Mouse (Mus musculus) embryonic facial prominence, embryonic 11.5 days (tissue): ENCODE results near the gene Olfr1089. TPM values are rescaled to one million over a fixed set of nuclear protein-coding genes. Genes with fewer than 3 reads are reported as not detected.

Experiments used
- ATAC-seq: fragments of 200-750 bp; cut with Nextera tagmentation; replicated peaks from 2 replicates; pipeline ENCODE4 v1.8.0; 2017; ENCODE audit warnings: low read depth; ENCODE audit not compliant: insufficient number of reproducible peaks, low FRiP score, low TSS enrichment
- DNase-seq: peaks from one replicate; pipeline ENCODE4 v3.0.0-alpha.2; 2015; ENCODE audit warnings: low spot score
- H3K27ac ChIP-seq: fragments of 300-500 bp; sonication (generic); replicated peaks from 2 replicates; pipeline ENCODE4 v1.5.1; 2014; ENCODE audit warnings: mild to moderate bottlenecking, low read depth, low read length, control low read depth
- H3K27me3 ChIP-seq: fragments of 300-500 bp; sonication (generic); 2 replicates; pipeline ENCODE4 v1.6.1; 2014; ENCODE audit warnings: mild to moderate bottlenecking, low read length, moderate library complexity, mixed read lengths; ENCODE audit not compliant: control insufficient read depth, insufficient read depth
- H3K36me3 ChIP-seq: fragments of 300-500 bp; sonication (generic); replicated peaks from 2 replicates; pipeline ENCODE4 v1.6.1; 2014; ENCODE audit warnings: low read depth, mild to moderate bottlenecking, low read length, moderate library complexity, mixed read lengths; ENCODE audit not compliant: control insufficient read depth, insufficient read depth
- H3K4me1 ChIP-seq: fragments of 300-500 bp; sonication (generic); 2 replicates; pipeline ENCODE4 v1.6.1; 2014; ENCODE audit warnings: low read length, mixed read lengths; ENCODE audit not compliant: control insufficient read depth, insufficient read depth
- H3K4me2 ChIP-seq: fragments of 300-500 bp; sonication (generic); 2 replicates; pipeline ENCODE4 v1.6.1; 2014; ENCODE audit warnings: low read depth, mild to moderate bottlenecking, control low read depth, low read length, moderate library complexity
- H3K4me3 ChIP-seq: fragments of 300-500 bp; sonication (generic); 2 replicates; pipeline ENCODE4 v1.5.1; 2014; ENCODE audit warnings: low read depth, low read length, control low read depth
- H3K9ac ChIP-seq: fragments of 300-500 bp; sonication (generic); replicated peaks from 2 replicates; pipeline ENCODE4 v1.6.1; 2014; ENCODE audit warnings: mild to moderate bottlenecking, control low read depth, low read length
- H3K9me3 ChIP-seq: fragments of 300-500 bp; sonication (generic); replicated peaks from 2 replicates; pipeline ENCODE4 v1.6.1; 2016; ENCODE audit warnings: mild to moderate bottlenecking, low read length, inconsistent platforms, mixed read lengths; ENCODE audit not compliant: control insufficient read depth
- WGBS: fragments of 180-500 bp; shearing (Covaris S2); extraction: QIAGEN DNeasy Blood & Tissue Kit; methylation state at CpG from one replicate; pipeline ENCODE4 v1.1.7; 2014; 5-methylcytosine and 5-hydroxymethylcytosine counted together
- polyA plus RNA-seq: library from polyadenylated mRNA; unstranded; fragments of >200 nt; fragmentation: Nextera tagmentation; extraction: Ambion mirVana; gene quantifications from 2 replicates; pipeline ENCODE4 v1.2.1, GENCODE M21; 2014

Gene Olfr1089
- not detected in 2 replicates for polyA plus RNA-seq

GRCm38 (mm10) chr2:86733601-86734000 lies at the start of gene Olfr1089:
Gene Olfr1089 (minus strand): TSS chr2:86733701.
- H3K9ac ChIP-seq = no peak within 1 kb of the TSS
- no peak within 1 kb of the TSS for H3K4me2 ChIP-seq
- H3K27me3 ChIP-seq = no peaks in the 10 kb centered on the region
- no peaks in the 10 kb centered on the region for H3K4me1 ChIP-seq
- H3K36me3 ChIP-seq = no peaks in the 10 kb centered on the region
- ATAC-seq (no peak), DNase-seq (no peak)
- H3K27ac ChIP-seq = no peak within 1 kb of the TSS
- H3K9me3 ChIP-seq = no peaks in the 10 kb centered on the region
- H3K4me3 ChIP-seq = no peak within 1 kb of the TSS

DNA sequence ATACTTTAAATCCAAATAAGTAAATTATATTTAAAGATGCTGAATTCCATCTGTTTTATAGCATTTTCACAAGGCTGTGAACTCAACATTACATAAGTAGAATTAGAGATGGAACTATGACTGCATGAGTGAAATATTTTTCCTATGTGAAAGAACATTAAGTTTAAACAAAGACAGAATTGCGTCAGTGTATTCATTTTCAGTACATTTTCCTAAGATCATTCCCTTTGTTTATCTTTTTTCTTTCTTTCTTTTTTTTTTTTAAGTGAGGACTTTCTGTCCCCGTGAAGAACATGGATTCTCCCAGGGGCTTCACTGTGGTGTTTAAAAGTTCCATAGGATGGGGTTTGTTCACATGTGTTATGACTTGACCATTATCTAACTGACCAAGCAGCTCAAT lies 48.7 kb upstream of the Olfr1089 start, which contains the start of gene Olfr1093:
Gene Olfr1093, plus strand, starts transcription at position 301 of the 400 bp plus-strand sequence.
- Histone ChIP-seq H3K27ac (no peak within 1 kb of the TSS), H3K36me3 (no peaks in the 10 kb centered on the region), H3K9me3 (no peaks in the 10 kb centered on the region), H3K9ac (no peak within 1 kb of the TSS), H3K27me3 (no peaks in the 10 kb centered on the region), H3K4me3 (no peak within 1 kb of the TSS), H3K4me1 (no peaks in the 10 kb centered on the region), H3K4me2 (no peak within 1 kb of the TSS)
- WGBS = 83% methylated on average over 2 of the region's 2 CpGs
- ATAC-seq (no peak), DNase-seq (no peak)

DNA sequence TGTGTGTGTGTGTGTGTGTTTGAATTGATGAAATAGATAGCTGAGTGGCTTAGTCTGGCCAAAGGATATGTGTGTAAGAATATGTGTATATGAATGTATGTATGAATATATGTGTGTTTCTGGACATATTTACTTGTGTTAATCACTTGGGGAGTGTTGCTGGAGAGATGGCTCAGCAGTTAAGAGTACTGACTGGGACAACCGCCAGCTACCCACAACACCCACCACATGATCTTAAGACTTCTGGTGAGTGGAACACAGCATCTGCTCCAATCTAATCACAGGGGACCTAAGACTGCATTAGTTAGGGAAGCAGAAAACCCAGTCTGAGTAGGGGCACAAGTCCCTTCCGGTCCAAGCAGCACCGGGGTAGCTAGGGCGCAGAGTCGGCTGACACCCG lies 27.5 kb upstream of the Olfr1089 start:
- no peaks in the 10 kb centered on the region for H3K27me3 ChIP-seq
- no peak overlapping the region for H3K4me2 ChIP-seq
- DNase-seq = no peak
- no peak overlapping the region for H3K4me3 ChIP-seq
- H3K27ac ChIP-seq = no peak overlapping the region
- no peaks in the 10 kb centered on the region for H3K4me1 ChIP-seq
- no peaks in the 10 kb centered on the region for H3K9me3 ChIP-seq
- ATAC-seq = no peak
- 97% methylated on average over 6 of the region's 6 CpGs for WGBS
- H3K9ac ChIP-seq = no peak overlapping the region
- no peaks in the 10 kb centered on the region for H3K36me3 ChIP-seq

DNA sequence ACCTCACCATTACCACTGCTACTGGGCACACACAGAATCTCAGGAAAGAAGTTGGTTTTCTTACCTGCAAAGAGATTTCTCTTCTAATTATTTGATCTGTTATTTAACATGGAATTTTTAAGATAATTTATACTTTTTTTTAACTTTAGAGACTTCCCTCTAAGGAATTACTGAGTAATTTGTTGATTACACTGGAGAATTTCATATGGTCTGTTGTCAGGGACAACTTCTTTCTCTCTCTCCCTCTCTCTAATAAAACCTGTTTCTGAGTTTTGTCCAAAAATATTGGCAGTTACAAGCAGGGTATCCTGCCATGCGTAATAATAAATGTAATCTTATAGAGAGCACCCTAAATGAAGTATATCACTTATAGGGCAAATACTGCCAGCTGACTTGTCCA lies 25.4 kb upstream of the Olfr1089 start, which contains the start of gene Olfr1090:
Gene Olfr1090, minus strand, starts transcription at position 101 of the 400 bp plus-strand sequence.
- Histone ChIP-seq H3K4me3 (no peak within 1 kb of the TSS), H3K9ac (no peak within 1 kb of the TSS), H3K27me3 (no peaks in the 10 kb centered on the region), H3K36me3 (no peaks in the 10 kb centered on the region), H3K27ac (no peak within 1 kb of the TSS), H3K4me1 (no peaks in the 10 kb centered on the region), H3K4me2 (no peak within 1 kb of the TSS), H3K9me3 (no peaks in the 10 kb centered on the region)
- DNase-seq = no peak
- no peak for ATAC-seq
- 90% methylated on average over 1 of the region's 1 CpGs for WGBS

DNA sequence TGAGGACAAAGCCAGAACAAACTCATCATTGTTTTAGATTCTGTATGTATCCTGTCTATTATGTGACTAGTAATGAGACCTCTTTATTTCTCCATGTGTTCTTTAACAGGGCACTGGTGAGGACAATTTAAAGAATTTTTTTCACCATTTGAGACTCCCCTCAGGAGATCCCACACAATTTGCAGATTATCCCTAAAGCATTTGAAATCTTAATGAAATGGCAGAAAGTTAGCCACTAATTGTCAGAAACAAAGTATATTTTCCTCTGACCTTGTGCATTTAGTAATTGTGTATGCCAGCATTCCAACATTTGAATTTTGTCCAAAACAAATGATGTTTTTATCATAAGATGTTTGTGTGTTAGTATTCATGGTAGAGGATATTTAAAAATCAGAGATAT lies 35.2 kb downstream of the Olfr1089 start, which contains the start of gene Olfr1087:
Gene Olfr1087, minus strand, starts transcription at position 101 of the 400 bp plus-strand sequence.
- no peak within 1 kb of the TSS for H3K9ac ChIP-seq
- H3K4me2 ChIP-seq = no peak within 1 kb of the TSS
- ATAC-seq (no peak), DNase-seq (no peak)
- H3K4me3 ChIP-seq = no peak within 1 kb of the TSS
- H3K27me3 ChIP-seq = no peaks in the 10 kb centered on the region
- no peaks in the 10 kb centered on the region for H3K36me3 ChIP-seq
- no peaks in the 10 kb centered on the region for H3K9me3 ChIP-seq
- no peak within 1 kb of the TSS for H3K27ac ChIP-seq
- no peaks in the 10 kb centered on the region for H3K4me1 ChIP-seq

Other genes starting within 250 kb of the Olfr1089 start
- not detected in 2 replicates for gene Olfr228, start 246.3 kb downstream of the Olfr1089 start, polyA plus RNA-seq
- not detected in 2 replicates for gene Olfr1076, start 225.2 kb downstream of the Olfr1089 start, polyA plus RNA-seq
- gene Olfr1079, start 191.2 kb downstream of the Olfr1089 start, polyA plus RNA-seq = not detected in 2 replicates
- not detected in 2 replicates for gene Olfr1080, start 175.5 kb downstream of the Olfr1089 start, polyA plus RNA-seq
- not detected in 2 replicates for gene Olfr1082, start 134.7 kb downstream of the Olfr1089 start, polyA plus RNA-seq
- gene Olfr1084, start 94.0 kb downstream of the Olfr1089 start, polyA plus RNA-seq = not detected in 2 replicates
- gene Olfr1085, start 71.7 kb downstream of the Olfr1089 start, polyA plus RNA-seq = not detected in 2 replicates
- gene Olfr1086, start 53.6 kb downstream of the Olfr1089 start, polyA plus RNA-seq = not detected in 2 replicates
- gene Olfr1087, start 35.3 kb downstream of the Olfr1089 start, polyA plus RNA-seq = not detected in 2 replicates
- gene Olfr1090, start 25.3 kb upstream of the Olfr1089 start, polyA plus RNA-seq = not detected in 2 replicates
- gene Olfr1093, start 48.8 kb upstream of the Olfr1089 start, polyA plus RNA-seq = not detected in 2 replicates
- gene Olfr141, start 76.3 kb upstream of the Olfr1089 start, polyA plus RNA-seq = not detected in 2 replicates
- gene Olfr1094, start 91.0 kb upstream of the Olfr1089 start, polyA plus RNA-seq = not detected in 2 replicates
- not detected in 2 replicates for gene Olfr1095, start 118.0 kb upstream of the Olfr1089 start, polyA plus RNA-seq
- not detected in 2 replicates for gene Gm13723, start 141.1 kb upstream of the Olfr1089 start, polyA plus RNA-seq
- not detected in 2 replicates for gene Olfr1097, start 158.5 kb upstream of the Olfr1089 start, polyA plus RNA-seq
- not detected in 2 replicates for gene Olfr1098, start 190.8 kb upstream of the Olfr1089 start, polyA plus RNA-seq
- not detected in 2 replicates for gene Olfr1099, start 227.0 kb upstream of the Olfr1089 start, polyA plus RNA-seq
- not detected in 2 replicates for gene Olfr1100, start 246.3 kb upstream of the Olfr1089 start, polyA plus RNA-seq